Mouse (Mus musculus): ENCODE results near the gene Fhit.

The Fhit gene

GRCm38 (mm10) chr14:10701707-10702106 is 460.1 kb downstream of the Fhit start:
- DNase-seq: no peak

- DNase-seq: no peak
These were observed 481.8 kb downstream of the Fhit start for GRCm38 (mm10) chr14:10680041-10680440.

- no peak for DNase-seq
These were observed 482.2 kb downstream of the Fhit start for GRCm38 (mm10) chr14:10679638-10680037.

DNA sequence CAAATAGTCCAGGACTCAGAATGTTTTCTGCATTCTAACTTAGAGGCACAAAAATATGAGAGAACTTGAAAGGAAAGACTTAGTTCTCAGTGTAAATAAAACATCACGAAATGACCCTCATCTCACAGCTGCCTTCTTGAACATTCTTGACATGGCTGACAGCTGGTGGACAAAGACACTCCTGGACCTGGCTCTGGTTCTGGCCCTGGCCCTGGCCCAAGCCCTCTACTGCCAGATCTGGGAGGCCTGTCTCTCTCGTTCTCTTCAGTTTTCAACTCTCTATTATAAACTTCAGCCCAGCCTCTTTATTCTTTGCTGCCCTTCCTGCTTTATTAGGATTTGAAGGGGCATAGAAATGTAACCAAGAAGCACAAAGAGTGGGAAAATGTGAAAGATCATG is 484.2 kb downstream of the Fhit start:
- peak in 1 of 2 experiments; percentile 6 for DNase-seq

DNA sequence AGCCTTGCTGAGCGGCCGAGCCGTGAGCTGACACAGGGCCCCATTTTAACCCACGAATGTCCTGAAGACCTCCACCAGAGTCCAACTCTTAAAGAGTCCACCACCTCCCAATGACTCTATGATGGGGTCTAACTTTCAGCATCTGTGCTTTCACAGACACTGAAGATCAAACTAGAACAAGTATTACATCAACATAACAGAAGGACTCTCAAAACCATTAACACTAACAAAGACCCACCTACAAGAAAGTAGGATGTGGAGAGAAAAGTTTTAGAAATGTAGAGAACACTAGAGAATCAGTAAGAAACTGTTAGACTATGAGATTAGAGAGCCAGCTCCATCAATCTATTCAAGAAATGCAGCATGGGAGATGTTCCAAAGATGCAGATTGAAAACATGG is 501.6 kb downstream of the Fhit start:
- no peak for DNase-seq

DNA sequence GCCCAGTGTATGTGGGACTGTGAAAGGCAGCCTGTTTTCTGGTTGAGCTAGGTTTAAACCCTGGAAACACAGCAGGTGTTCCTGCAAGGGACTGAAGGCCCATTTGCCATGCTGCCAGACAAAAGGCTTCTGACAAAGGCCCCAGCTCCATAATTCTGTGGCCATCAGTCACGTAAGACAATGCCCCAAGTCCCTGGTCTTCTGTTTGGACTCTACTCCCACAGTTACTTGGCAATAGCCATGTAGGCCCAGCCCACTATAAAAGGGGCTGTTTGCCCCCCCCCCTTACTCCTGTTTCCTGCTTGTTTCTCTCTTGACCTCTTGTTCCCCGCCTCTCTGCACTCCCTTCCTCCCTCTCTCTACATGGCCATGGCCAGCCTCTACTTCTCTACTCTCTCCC is 502.5 kb downstream of the Fhit start:
- no peak for DNase-seq

- DNase-seq: no peak
These were observed 503.6 kb downstream of the Fhit start for GRCm38 (mm10) chr14:10658219-10658618.

GRCm38 (mm10) chr14:10657364-10657763 is 504.5 kb downstream of the Fhit start:
- DNase-seq: no peak

DNA sequence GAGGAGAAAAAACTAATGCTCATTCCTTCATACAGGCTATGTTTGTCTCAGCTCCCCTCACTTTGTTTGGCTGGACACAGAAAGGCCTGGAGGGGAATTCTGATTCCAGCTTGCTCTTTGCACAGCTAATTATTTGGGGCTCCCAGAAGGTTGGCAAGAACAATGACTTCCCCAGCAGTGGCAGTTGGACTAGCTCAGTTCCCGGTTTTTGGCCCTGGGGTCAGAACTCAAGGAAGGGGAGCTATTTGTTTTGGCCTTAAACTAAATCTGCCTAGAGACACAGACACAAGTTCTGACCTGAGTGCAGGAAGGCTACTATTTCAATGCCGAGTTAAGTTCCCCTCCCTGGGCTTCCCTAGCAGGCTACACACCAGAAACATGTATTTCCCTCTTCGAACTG is 506.0 kb downstream of the Fhit start:
- DNase-seq: peak; percentile 27 to 35

DNA sequence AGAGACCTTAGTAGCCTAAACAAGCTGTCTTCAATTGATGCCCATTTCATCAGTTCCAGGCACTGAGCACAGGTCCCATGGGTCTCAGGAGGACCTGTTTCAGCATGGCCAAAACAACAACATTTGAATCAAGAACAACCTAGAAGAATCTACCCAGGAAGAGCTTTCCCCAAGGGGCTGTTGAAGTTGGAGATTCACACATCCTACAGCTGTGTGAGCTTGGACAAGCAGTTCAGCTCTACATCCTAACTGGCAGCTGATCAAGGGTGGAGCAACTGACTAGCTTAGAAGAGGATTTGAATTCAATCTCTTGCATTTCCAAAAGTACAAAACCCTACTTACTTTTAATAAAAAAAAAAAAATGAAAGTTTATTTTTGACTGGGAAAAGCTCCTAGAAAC is 514.0 kb downstream of the Fhit start:
- no peak for DNase-seq

DNA sequence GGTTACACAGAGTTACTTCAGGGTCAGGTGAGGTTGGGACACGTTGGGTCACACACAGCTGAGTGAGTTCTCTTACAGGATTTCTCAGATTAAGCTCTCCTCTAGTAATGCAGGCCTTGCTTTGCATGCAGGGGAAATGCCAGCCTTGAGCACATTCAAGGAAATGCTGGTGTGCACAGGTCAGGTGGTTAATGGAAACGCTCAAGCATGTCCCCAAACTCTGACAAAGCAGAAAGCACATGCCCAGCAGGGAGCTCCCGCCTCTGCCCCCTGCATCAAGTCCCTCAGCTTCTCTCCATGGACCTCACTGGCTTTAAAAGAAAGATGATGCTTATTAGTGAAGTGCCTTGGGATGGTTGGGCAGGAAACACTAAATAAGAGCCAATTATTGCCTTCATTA is 530.1 kb downstream of the Fhit start:
- DNase-seq: no peak

DNA sequence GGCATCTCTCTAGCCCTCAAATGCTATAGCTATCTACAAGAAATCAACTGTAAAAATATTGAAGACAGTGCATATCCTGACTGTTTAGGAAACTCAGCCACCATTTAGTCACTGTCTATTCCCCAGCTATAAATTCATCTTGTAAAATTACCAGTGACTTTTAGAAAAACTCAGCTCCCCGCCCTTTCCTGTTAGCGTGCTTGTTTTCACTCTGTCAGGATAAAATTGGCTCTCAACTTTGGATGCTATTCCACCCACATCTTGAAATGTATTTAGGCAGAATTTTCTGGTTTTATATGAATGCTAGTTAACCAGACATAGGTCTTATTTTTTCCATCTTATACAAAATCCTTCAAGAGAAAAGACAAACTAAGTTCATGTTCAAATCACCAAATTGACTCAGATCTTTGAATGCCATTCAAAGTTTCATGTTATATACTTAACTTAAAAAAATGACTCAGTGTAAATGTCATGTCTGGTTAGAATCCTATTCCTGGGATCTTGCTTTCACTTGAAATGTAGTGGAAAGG is 530.9 kb downstream of the Fhit start:
- DNase-seq: no peak

DNA sequence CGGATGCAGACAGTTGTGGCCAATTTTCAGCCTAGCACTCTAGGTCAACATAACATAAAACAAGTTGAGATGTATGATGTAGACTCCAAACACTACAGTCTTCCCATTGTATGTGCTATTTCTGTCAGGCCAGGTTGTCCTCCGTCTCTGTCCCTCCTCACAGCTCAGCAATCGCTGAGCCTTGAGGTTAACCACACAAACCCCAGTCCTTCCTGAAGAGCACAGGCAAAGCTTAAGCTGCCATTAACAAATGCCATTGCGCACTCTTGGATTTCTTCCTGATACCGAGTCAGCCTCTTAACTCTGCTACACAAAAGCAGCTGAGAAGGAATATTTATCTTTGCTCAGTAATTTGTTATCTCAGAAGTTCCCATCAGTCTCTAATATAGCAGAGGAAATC is 568.4 kb downstream of the Fhit start:
- no peak for DNase-seq

- DNase-seq: no peak
These were observed 592.8 kb downstream of the Fhit start for GRCm38 (mm10) chr14:10568937-10569552.

GRCm38 (mm10) chr14:10567771-10568170 is 594.1 kb downstream of the Fhit start:
- DNase-seq: no peak

- no peak for DNase-seq
These were observed 607.1 kb downstream of the Fhit start for GRCm38 (mm10) chr14:10554755-10555154.

DNA sequence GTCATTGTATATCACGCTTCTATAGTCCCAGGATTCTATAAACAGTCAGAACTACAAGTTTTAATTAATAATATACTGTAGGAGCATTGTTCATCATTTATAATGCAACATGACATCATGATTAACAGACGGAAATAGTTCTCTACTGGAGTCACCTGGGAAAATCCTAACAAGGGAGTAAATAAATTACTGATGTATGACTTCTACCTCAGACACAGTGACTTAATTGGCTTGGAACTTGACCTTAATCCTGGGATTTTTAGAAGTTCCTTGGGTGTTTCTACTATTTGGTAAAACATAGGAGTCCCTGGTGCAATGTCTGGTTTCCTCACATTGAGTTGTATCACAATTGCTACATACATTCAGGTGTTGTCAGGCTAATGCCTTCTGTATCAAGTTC is 613.2 kb downstream of the Fhit start:
- DNase-seq: no peak

DNA sequence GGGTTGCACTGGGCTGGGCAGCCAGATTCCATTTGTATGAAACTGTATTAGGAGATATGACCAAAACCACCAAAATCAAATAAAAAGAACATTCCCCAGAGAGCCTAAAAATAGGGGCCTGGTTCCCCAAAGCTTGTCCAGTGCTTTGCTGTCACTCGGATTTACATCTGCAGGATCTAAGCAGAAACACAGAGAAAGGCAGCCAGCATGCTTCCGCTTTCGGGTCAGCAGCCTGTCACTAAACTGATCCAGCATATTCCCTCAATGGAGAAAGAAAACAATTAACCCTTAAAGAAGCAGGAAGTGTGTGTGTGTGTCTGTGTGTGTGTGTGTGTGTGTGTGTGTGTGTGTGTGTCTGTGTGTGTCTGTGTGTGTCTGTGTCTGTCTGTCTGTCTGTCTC is 615.9 kb downstream of the Fhit start:
- DNase-seq: no peak

DNA sequence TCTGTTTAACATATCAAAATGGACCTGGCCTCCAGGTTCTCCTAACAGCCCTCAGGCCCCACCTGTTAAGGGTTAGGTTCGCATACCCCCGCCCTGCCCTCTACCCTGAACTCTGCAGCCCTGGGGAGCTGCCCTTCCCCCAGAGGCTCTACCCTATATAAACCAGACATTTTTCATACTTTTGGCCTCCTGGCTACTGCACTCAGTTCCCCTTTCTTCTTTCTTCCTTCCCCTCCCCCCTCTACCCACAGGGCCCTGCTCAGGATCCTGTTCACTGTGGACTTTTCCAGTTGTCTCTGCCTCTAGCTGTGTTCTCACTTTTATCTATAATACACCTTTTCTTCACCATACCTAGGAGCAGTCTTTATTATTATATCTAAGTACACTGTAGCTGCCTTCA is 627.0 kb downstream of the Fhit start:
- no peak for DNase-seq

- DNase-seq: no peak
These were observed 629.9 kb downstream of the Fhit start for GRCm38 (mm10) chr14:10531748-10532500.

DNA sequence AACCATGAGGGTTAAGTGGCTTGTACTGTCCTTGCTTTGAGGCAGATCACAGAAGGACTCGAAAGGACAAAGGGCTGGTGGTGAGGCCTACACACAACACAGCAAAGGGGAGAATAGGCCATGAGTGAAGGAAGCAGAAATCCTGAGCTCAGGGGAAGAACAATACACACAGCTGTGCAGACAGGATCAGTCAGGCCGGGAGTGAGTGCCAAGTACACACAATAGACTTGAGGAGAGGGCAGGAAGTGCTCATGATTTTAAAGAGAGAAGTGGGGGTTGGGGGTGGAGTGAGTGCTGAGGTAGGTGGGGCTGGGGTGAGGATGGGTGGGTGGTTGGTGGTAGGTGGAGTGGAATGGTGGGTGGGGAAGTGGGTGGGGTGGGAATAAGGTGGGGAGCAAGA is 635.0 kb downstream of the Fhit start:
- DNase-seq: no peak

DNA sequence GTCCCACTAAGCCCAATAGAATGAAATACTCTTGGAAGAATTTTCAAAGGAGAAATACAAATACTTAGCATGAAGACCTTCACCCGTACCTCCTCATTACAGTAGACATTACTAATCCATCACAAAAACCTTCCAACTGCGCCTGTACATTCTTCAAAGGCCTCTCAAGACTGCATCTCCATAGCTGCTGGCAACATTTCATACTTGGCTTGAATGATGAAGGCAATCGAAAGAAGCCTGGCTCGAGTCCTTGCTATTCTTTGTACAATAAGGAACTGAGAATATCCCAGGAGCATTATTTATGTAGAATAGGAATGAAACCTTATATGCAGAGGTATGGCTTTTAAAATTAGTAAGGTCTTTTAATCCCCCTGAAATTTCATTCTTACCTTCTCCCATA is 636.0 kb downstream of the Fhit start:
- DNase-seq: no peak

DNA sequence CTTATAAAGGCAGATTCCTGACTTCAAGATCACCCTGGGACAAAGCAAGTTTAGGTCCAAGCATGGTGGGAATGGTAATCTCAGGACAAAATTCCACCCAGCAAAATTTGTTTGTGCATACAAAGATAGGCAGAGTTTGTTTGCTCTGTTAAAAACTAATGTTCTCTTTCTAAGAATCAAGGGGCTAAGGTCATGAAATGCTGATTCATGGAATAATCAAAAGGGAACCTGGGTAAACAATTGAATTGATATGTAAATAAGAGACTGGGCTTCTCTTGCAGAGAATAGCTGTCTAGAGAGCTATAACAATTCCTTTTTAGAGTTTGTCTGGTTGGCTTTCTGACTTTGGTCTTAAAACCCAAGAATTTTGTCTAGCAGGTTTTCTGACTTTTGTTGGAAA is 647.8 kb downstream of the Fhit start:
- no peak for DNase-seq

DNA sequence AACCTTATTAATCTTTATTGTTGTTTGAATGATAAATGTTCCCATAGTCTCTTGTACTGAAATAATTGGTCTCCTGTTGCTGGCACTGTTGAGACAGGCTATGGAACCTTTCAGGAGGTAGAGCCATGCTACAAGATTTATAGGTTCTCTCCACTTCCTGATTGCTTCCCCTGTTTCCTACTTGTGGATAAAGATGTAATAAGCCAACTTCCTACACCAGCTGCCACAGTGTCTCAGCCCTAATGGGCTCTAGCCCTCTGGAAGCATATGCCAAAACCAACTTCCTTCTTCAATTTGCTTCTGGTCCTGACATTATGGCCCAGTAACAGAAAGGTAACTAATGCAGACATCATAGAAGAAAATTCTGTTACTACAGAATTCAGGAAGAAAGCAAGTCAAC is 652.6 kb downstream of the Fhit start:
- DNase-seq: no peak

- DNase-seq: no peak
These were observed 654.3 kb downstream of the Fhit start for GRCm38 (mm10) chr14:10507560-10507959.
